Mouse (Mus musculus) hindbrain, embryonic 11.5 days (tissue): ENCODE measurements around the gene Man1a2. TPM values are rescaled to one million over a fixed set of nuclear protein-coding genes. Genes with fewer than 3 reads are reported as not detected.

Experiments
- ATAC-seq: fragments of 200-750 bp; cut with Nextera tagmentation; 2 replicates; pipeline ENCODE4 v1.8.0; 2017; ENCODE audit warnings: mild to moderate bottlenecking, moderate TSS enrichment, moderate library complexity; ENCODE audit not compliant: low FRiP score
- DNase-seq: peaks from one replicate; pipeline ENCODE4 v3.0.0-alpha.2; 2015; ENCODE audit warnings: low spot score
- H3K27ac ChIP-seq: fragments of 300-500 bp; sonication (generic); 2 replicates; pipeline ENCODE4 v1.5.1; 2014; ENCODE audit warnings: mild to moderate bottlenecking, low read depth, low read length
- H3K27me3 ChIP-seq: fragments of 300-500 bp; sonication (generic); 2 replicates; pipeline ENCODE4 v1.6.1; 2014; ENCODE audit warnings: mild to moderate bottlenecking, low read length, moderate library complexity, mixed read lengths; ENCODE audit not compliant: control insufficient read depth, insufficient read depth
- H3K36me3 ChIP-seq: fragments of 300-500 bp; sonication (generic); 2 replicates; pipeline ENCODE4 v1.6.1; 2014; ENCODE audit warnings: mild to moderate bottlenecking, low read length, moderate library complexity, mixed read lengths; ENCODE audit not compliant: control insufficient read depth, insufficient read depth
- H3K4me1 ChIP-seq: fragments of 300-500 bp; sonication (generic); replicated peaks from 2 replicates; pipeline ENCODE4 v1.6.1; 2014; ENCODE audit warnings: low read length, mixed read lengths; ENCODE audit not compliant: control insufficient read depth, insufficient read depth
- H3K4me2 ChIP-seq: fragments of 300-500 bp; sonication (generic); replicated peaks from 2 replicates; pipeline ENCODE4 v1.6.1; 2014; ENCODE audit warnings: mild to moderate bottlenecking, low read depth, low read length
- H3K4me3 ChIP-seq: fragments of 300-500 bp; sonication (generic); 2 replicates; pipeline ENCODE4 v1.5.1; 2014; ENCODE audit warnings: low read depth, low read length
- H3K9ac ChIP-seq: fragments of 300-500 bp; sonication (generic); 2 replicates; pipeline ENCODE4 v1.6.1; 2014; ENCODE audit warnings: low read depth, low read length
- H3K9me3 ChIP-seq: fragments of 300-500 bp; sonication (generic); 2 replicates; pipeline ENCODE4 v1.6.1; 2016; ENCODE audit warnings: low read length; ENCODE audit not compliant: control insufficient read depth
- WGBS: fragments of 180-500 bp; shearing (Covaris S2); extraction: QIAGEN DNeasy Blood & Tissue Kit; methylation state at CpG from one replicate; pipeline ENCODE4 v1.1.7; 2014; 5-methylcytosine and 5-hydroxymethylcytosine counted together
- polyA plus RNA-seq: library from polyadenylated mRNA; unstranded; fragments of >200 nt; fragmentation: Nextera tagmentation; extraction: Ambion mirVana; gene quantifications from 2 replicates; pipeline ENCODE4 v1.2.1, GENCODE M21; 2014

Gene Man1a2
- polyA plus RNA-seq = 48.4 and 68.5 TPM in 2 replicates

- Histone ChIP-seq H3K9me3 (no peaks in the 10 kb centered on the region), H3K27me3 (no peaks in the 10 kb centered on the region), H3K4me1 (peaks cover 6% of the 10 kb centered on the region), H3K36me3 (no peaks in the 10 kb centered on the region), H3K27ac (peak within 1 kb of the TSS; percentile 94), H3K4me3 (peak within 1 kb of the TSS; percentile 85), H3K9ac (peak within 1 kb of the TSS; percentile 94), H3K4me2 (peak within 1 kb of the TSS; percentile 90)
- DNase-seq (peak; percentile 88), ATAC-seq (peak; percentile 92)
- WGBS = 0% methylated on average over 45 of the region's 92 CpGs
Observed at GRCm38 (mm10) chr3:100685087-100685762, at the start of gene Man1a2. TSS of gene Man1a2 (minus strand) at chr3:100685503.

GRCm38 (mm10) chr3:100734482-100735154, 49.3 kb upstream of the Man1a2 start:
- no peak overlapping the region for H3K4me2 ChIP-seq
- ATAC-seq = no peak
- 77% methylated on average over 12 of the region's 12 CpGs for WGBS

GRCm38 (mm10) chr3:100731896-100732295, 46.6 kb upstream of the Man1a2 start:
- Histone ChIP-seq H3K27me3 (no peaks in the 10 kb centered on the region), H3K27ac (no peak overlapping the region), H3K36me3 (no peaks in the 10 kb centered on the region), H3K4me1 (no peaks in the 10 kb centered on the region), H3K4me2 (no peak overlapping the region), H3K9me3 (no peaks in the 10 kb centered on the region), H3K9ac (no peak overlapping the region), H3K4me3 (no peak overlapping the region)
- DNase-seq = no peak
- ATAC-seq = no peak
- WGBS = 91% methylated on average over 11 of the region's 11 CpGs

More at GRCm38 (mm10) chr3:100734482-100735154, 49.3 kb upstream of the Man1a2 start:
- H3K9me3 ChIP-seq = no peaks in the 10 kb centered on the region
- H3K4me3 ChIP-seq = no peak overlapping the region
- DNase-seq = no peak
- H3K27ac ChIP-seq = no peak overlapping the region
- no peaks in the 10 kb centered on the region for H3K27me3 ChIP-seq
- no peaks in the 10 kb centered on the region for H3K4me1 ChIP-seq
- no peaks in the 10 kb centered on the region for H3K36me3 ChIP-seq
- H3K9ac ChIP-seq = no peak overlapping the region

- Histone ChIP-seq H3K36me3 (no peaks in the 10 kb centered on the region), H3K4me3 (no peak overlapping the region), H3K9ac (no peak overlapping the region), H3K27ac (no peak overlapping the region), H3K4me1 (no peaks in the 10 kb centered on the region), H3K4me2 (no peak overlapping the region), H3K9me3 (no peaks in the 10 kb centered on the region), H3K27me3 (no peaks in the 10 kb centered on the region)
- ATAC-seq (no peak), DNase-seq (no peak)
- WGBS = 91% methylated on average over 3 of the region's 3 CpGs
Observed at GRCm38 (mm10) chr3:100731347-100731746, 46.0 kb upstream of the Man1a2 start.

GRCm38 (mm10) chr3:100728008-100728712, 42.9 kb upstream of the Man1a2 start:
- 90% methylated on average over 4 of the region's 4 CpGs for WGBS
- ATAC-seq (no peak), DNase-seq (no peak)
- no peak overlapping the region for H3K4me2 ChIP-seq
- no peaks in the 10 kb centered on the region for H3K36me3 ChIP-seq
- H3K27ac ChIP-seq = no peak overlapping the region
- H3K4me1 ChIP-seq = no peaks in the 10 kb centered on the region
- H3K4me3 ChIP-seq = no peak overlapping the region
- no peak overlapping the region for H3K9ac ChIP-seq
- no peaks in the 10 kb centered on the region for H3K27me3 ChIP-seq
- no peaks in the 10 kb centered on the region; the same call in 1 of the 2 replicates for H3K9me3 ChIP-seq

- ATAC-seq (no peak), DNase-seq (no peak)
- Histone ChIP-seq H3K36me3 (no peaks in the 10 kb centered on the region), H3K9me3 (no peaks in the 10 kb centered on the region; the same call in 1 of the 2 replicates), H3K4me2 (no peak overlapping the region), H3K27ac (no peak overlapping the region), H3K27me3 (no peaks in the 10 kb centered on the region), H3K9ac (no peak overlapping the region), H3K4me1 (no peaks in the 10 kb centered on the region), H3K4me3 (no peak overlapping the region)
- 87% methylated on average over 11 of the region's 11 CpGs for WGBS
Observed at GRCm38 (mm10) chr3:100725960-100726674, 40.8 kb upstream of the Man1a2 start.

GRCm38 (mm10) chr3:100720786-100721300, 35.5 kb upstream of the Man1a2 start:
- H3K4me1 ChIP-seq = no peaks in the 10 kb centered on the region
- no peaks in the 10 kb centered on the region for H3K36me3 ChIP-seq
- H3K4me2 ChIP-seq = no peak overlapping the region
- 94% methylated on average over 5 of the region's 5 CpGs for WGBS
- H3K9me3 ChIP-seq = no peaks in the 10 kb centered on the region; the same call in 1 of the 2 replicates
- no peak overlapping the region for H3K9ac ChIP-seq
- no peak overlapping the region for H3K27ac ChIP-seq
- no peaks in the 10 kb centered on the region for H3K27me3 ChIP-seq
- no peak overlapping the region for H3K4me3 ChIP-seq
- no peak for DNase-seq
- ATAC-seq = no peak

GRCm38 (mm10) chr3:100716241-100716640, 30.9 kb upstream of the Man1a2 start:
- no peak for DNase-seq
- no peaks in the 10 kb centered on the region for H3K36me3 ChIP-seq
- 66% methylated on average over 7 of the region's 7 CpGs for WGBS
- ATAC-seq = no peak
- no peak overlapping the region for H3K4me3 ChIP-seq
- no peak overlapping the region for H3K27ac ChIP-seq
- H3K9ac ChIP-seq = no peak overlapping the region
- no peaks in the 10 kb centered on the region for H3K27me3 ChIP-seq
- H3K4me1 ChIP-seq = no peaks in the 10 kb centered on the region
- H3K4me2 ChIP-seq = no peak overlapping the region
- no peaks in the 10 kb centered on the region for H3K9me3 ChIP-seq
